Mouse (Mus musculus) CH12.LX (cell line): ENCODE results near the gene Zmynd8. TPM values are rescaled to one million over a fixed set of nuclear protein-coding genes. Genes with fewer than 3 reads are reported as not detected.

Experiments used
- DNase-seq: peaks from one replicate; pipeline ENCODE4 v3.0.0-alpha.2; 2013; ENCODE audit errors: extremely low read depth
- H3K27ac ChIP-seq: 2 replicates; pipeline ENCODE4 v1.5.1; 2012; ENCODE audit warnings: low read depth, mild to moderate bottlenecking, control low read depth, moderate library complexity; ENCODE audit not compliant: insufficient read depth
- H3K27me3 ChIP-seq: replicated peaks from 2 replicates; pipeline ENCODE3; 2012; ENCODE audit warnings: inconsistent platforms
- H3K36me3 ChIP-seq, 2 experiments: replicated peaks in 1 of 2; 2 replicates each; pipeline versions ENCODE3 to v1.6.1; 2012; ENCODE audit warnings: inconsistent platforms in 1 of 2, low read length in 1 of 2, mild to moderate bottlenecking in 1 of 2, mixed read lengths in 1 of 2, moderate library complexity in 1 of 2; ENCODE audit not compliant: control insufficient read depth in 1 of 2, insufficient read depth in 1 of 2
- H3K4me1 ChIP-seq, 2 experiments: 2 replicates each; pipeline ENCODE4 v1.6.1; 2012; ENCODE audit warnings: inconsistent platforms in 1 of 2, moderate library complexity in 1 of 2; ENCODE audit not compliant: insufficient read depth in 2 of 2, control insufficient read depth in 1 of 2
- H3K4me2 ChIP-seq: 2 replicates; pipeline ENCODE4 v1.6.1; 2012; ENCODE audit warnings: low read depth, mild to moderate bottlenecking, control low read depth; ENCODE audit not compliant: poor library complexity, insufficient read depth, severe bottlenecking
- H3K4me3 ChIP-seq, 3 experiments: fragments of 150-350 bp in 1 of 3; sonication (generic) in 1 of 3; replicated peaks in 1 of 3; 2 replicates each; pipeline versions ENCODE3 to v1.5.1; 2011 to 2012; ENCODE audit warnings: low read depth in 2 of 3, low read length in 2 of 3, mild to moderate bottlenecking in 2 of 3, moderate library complexity in 2 of 3, control low read depth in 1 of 3, improper control_type of control experiment in 1 of 3, inconsistent platforms in 1 of 3, mixed read lengths in 1 of 3; ENCODE audit not compliant: poor library complexity in 1 of 3
- H3K79me2 ChIP-seq: replicated peaks from 2 replicates; pipeline ENCODE4 v1.6.1; 2012; ENCODE audit warnings: mild to moderate bottlenecking, moderate library complexity; ENCODE audit not compliant: control insufficient read depth, poor library complexity, insufficient read depth, severe bottlenecking; ENCODE audit errors: extremely low read depth
- H3K9ac ChIP-seq: 2 replicates; pipeline ENCODE4 v1.6.1; 2012; ENCODE audit warnings: low read depth, mild to moderate bottlenecking, control low read depth, moderate library complexity; ENCODE audit not compliant: insufficient read depth
- H3K9me3 ChIP-seq: replicated peaks from 2 replicates; pipeline ENCODE3; 2012; ENCODE audit warnings: low read length, inconsistent platforms, mixed read lengths
- CHD2 ChIP-seq: IDR thresholded peaks from 2 replicates; pipeline ENCODE4 v1.6.1; 2011; ENCODE audit warnings: low read length, improper control_type of control experiment
- CTCF ChIP-seq, 2 experiments: IDR thresholded peaks in 1 of 2; conservative IDR thresholded peaks in 1 of 2; 2 replicates each; pipeline ENCODE4 v1.5.1; 2011 to 2012; ENCODE audit warnings: low read depth in 2 of 2, low read length in 2 of 2, improper control_type of control experiment in 1 of 2, inconsistent platforms in 1 of 2, mild to moderate bottlenecking in 1 of 2, moderate library complexity in 1 of 2
- E2F4 ChIP-seq: IDR thresholded peaks from 2 replicates; pipeline ENCODE4 v1.6.1; 2011; ENCODE audit warnings: low read depth, low read length, improper control_type of control experiment; ENCODE audit not compliant: insufficient replicate concordance
- ELF1 ChIP-seq: IDR thresholded peaks from 2 replicates; pipeline ENCODE4 v1.6.1; 2014; ENCODE audit warnings: low read depth, mild to moderate bottlenecking, inconsistent platforms, low read length, improper control_type of control experiment
- EP300 ChIP-seq: IDR thresholded peaks from 2 replicates; pipeline ENCODE4 v1.6.1; 2011; ENCODE audit warnings: low read length, improper control_type of control experiment
- ETS1 ChIP-seq: conservative IDR thresholded peaks from 2 replicates; pipeline ENCODE4 v1.6.1; 2012; ENCODE audit warnings: low read depth, mild to moderate bottlenecking, inconsistent platforms, low read length, improper control_type of control experiment, moderate library complexity
- GABPA ChIP-seq: IDR thresholded peaks from 2 replicates; pipeline ENCODE4 v1.6.1; 2012; ENCODE audit warnings: low read depth, low read length, improper control_type of control experiment, inconsistent platforms; ENCODE audit not compliant: insufficient replicate concordance
- HCFC1 ChIP-seq: IDR thresholded peaks from 2 replicates; pipeline ENCODE4 v1.6.1; 2012; ENCODE audit warnings: low read depth, mild to moderate bottlenecking, inconsistent platforms, low read length, improper control_type of control experiment
- JUN ChIP-seq: IDR thresholded peaks from 2 replicates; pipeline ENCODE4 v1.6.1; 2011; ENCODE audit warnings: low read depth, mild to moderate bottlenecking, low read length, improper control_type of control experiment, moderate library complexity; ENCODE audit not compliant: insufficient read depth
- JUND ChIP-seq: conservative IDR thresholded peaks from 2 replicates; pipeline ENCODE4 v1.6.1; 2011; ENCODE audit warnings: low read depth, low read length, improper control_type of control experiment
- KAT2A ChIP-seq: IDR thresholded peaks from 2 replicates; pipeline ENCODE4 v1.6.1; 2012; ENCODE audit warnings: low read length, improper control_type of control experiment, inconsistent platforms; ENCODE audit not compliant: insufficient replicate concordance
- MAFK ChIP-seq: IDR thresholded peaks from 2 replicates; pipeline ENCODE4 v1.6.1; 2011; ENCODE audit warnings: low read length, improper control_type of control experiment; ENCODE audit not compliant: insufficient replicate concordance
- MAX ChIP-seq: IDR thresholded peaks from 2 replicates; pipeline ENCODE4 v1.6.1; 2011; ENCODE audit warnings: low read length, improper control_type of control experiment
- MAZ ChIP-seq: IDR thresholded peaks from 2 replicates; pipeline ENCODE4 v1.6.1; 2012; ENCODE audit warnings: low read depth, mild to moderate bottlenecking, inconsistent platforms, low read length, improper control_type of control experiment, moderate library complexity
- MXI1 ChIP-seq: IDR thresholded peaks from 2 replicates; pipeline ENCODE4 v1.6.1; 2011; ENCODE audit warnings: mild to moderate bottlenecking, low read depth, low read length, improper control_type of control experiment
- MYC ChIP-seq: IDR thresholded peaks from 2 replicates; pipeline ENCODE4 v1.6.1; 2011; ENCODE audit warnings: low read depth, mild to moderate bottlenecking, improper control_type of control experiment, low read length
- PAX5 ChIP-seq: IDR thresholded peaks from 2 replicates; pipeline ENCODE4 v1.6.1; 2012; ENCODE audit warnings: low read length, inconsistent platforms, mixed read lengths
- POLR2A ChIP-seq: IDR thresholded peaks from 2 replicates; pipeline ENCODE4 v1.6.1; 2011; ENCODE audit warnings: low read depth, mild to moderate bottlenecking, improper control_type of control experiment, low read length
- POLR2AphosphoS2 ChIP-seq: IDR thresholded peaks from 2 replicates; pipeline ENCODE4 v1.6.1; 2011; ENCODE audit warnings: low read depth, low read length, improper control_type of control experiment
- RAD21 ChIP-seq: IDR thresholded peaks from 2 replicates; pipeline ENCODE4 v1.6.1; 2011; ENCODE audit warnings: low read depth, mild to moderate bottlenecking, low read length, improper control_type of control experiment, moderate library complexity
- RCOR1 ChIP-seq: conservative IDR thresholded peaks from 2 replicates; pipeline ENCODE4 v1.6.1; 2012; ENCODE audit warnings: low read depth, mild to moderate bottlenecking, inconsistent platforms, low read length, improper control_type of control experiment
- SIN3A ChIP-seq: IDR thresholded peaks from 2 replicates; pipeline ENCODE4 v1.6.1; 2012; ENCODE audit warnings: low read length, improper control_type of control experiment, inconsistent platforms
- SMC3 ChIP-seq: IDR thresholded peaks from 2 replicates; pipeline ENCODE4 v1.6.1; 2011; ENCODE audit warnings: low read depth, low read length, improper control_type of control experiment
- TBP ChIP-seq: conservative IDR thresholded peaks from 2 replicates; pipeline ENCODE4 v1.6.1; 2011; ENCODE audit warnings: low read depth, low read length, improper control_type of control experiment
- TCF12 ChIP-seq: IDR thresholded peaks from 2 replicates; pipeline ENCODE4 v1.6.1; 2014; ENCODE audit warnings: low read depth, mild to moderate bottlenecking, inconsistent platforms, low read length, improper control_type of control experiment
- UBTF ChIP-seq: IDR thresholded peaks from 2 replicates; pipeline ENCODE4 v1.6.1; 2012; ENCODE audit warnings: low read depth, mild to moderate bottlenecking, inconsistent platforms, low read length, improper control_type of control experiment, moderate library complexity
- USF1 ChIP-seq: IDR thresholded peaks from 2 replicates; pipeline ENCODE4 v1.6.1; 2014; ENCODE audit warnings: low read depth, mild to moderate bottlenecking, inconsistent platforms, low read length, improper control_type of control experiment
- USF2 ChIP-seq: conservative IDR thresholded peaks from 2 replicates; pipeline ENCODE4 v1.6.1; 2011; ENCODE audit warnings: low read depth, low read length, improper control_type of control experiment
- ZMIZ1 ChIP-seq: IDR thresholded peaks from 2 replicates; pipeline ENCODE4 v1.6.1; 2012; ENCODE audit warnings: low read depth, mild to moderate bottlenecking, inconsistent platforms, low read length, improper control_type of control experiment
- dilution Hi-C: fragments of 300-500 bp; cut with MboI; formaldehyde crosslinking; loops from 2 replicates; pipeline ENCODE4 v1.14.3; 2020; ENCODE audit warnings: low sequenced_read_pairs; ENCODE audit not compliant: extremely low pct_unique_long_range_greater_than_20kb, extremely low pct_ligation_motif_present
- in situ Hi-C: fragments of 300-500 bp; cut with MboI; formaldehyde crosslinking; loops from 3 replicates; pipeline ENCODE4 v1.14.3; 2019; ENCODE audit warnings: low sequenced_read_pairs, low pct_ligation_motif_present, low pct_unique_long_range_greater_than_20kb, mixed read lengths
- polyA plus RNA-seq: library from polyadenylated mRNA; unstranded; fragments of >175 nt; gene quantifications from 2 replicates; pipeline ENCODE4 v1.2.1, GENCODE M21; 2012; ENCODE audit warnings: low read depth; ENCODE audit not compliant: insufficient read length
- total RNA-seq, 2 experiments: library from RNA; depleted of rRNA; stranded (reverse); fragments of 300-350 nt in 1 of 2; fragments of >200 nt in 1 of 2; gene quantifications; 2 replicates each; pipeline ENCODE4 v1.2.3; 2012 to 2014

Gene Zmynd8
- total and polyA plus RNA-seq, 3 experiments, result 33.6 to 84.5 (median 35.1) TPM

DNA sequence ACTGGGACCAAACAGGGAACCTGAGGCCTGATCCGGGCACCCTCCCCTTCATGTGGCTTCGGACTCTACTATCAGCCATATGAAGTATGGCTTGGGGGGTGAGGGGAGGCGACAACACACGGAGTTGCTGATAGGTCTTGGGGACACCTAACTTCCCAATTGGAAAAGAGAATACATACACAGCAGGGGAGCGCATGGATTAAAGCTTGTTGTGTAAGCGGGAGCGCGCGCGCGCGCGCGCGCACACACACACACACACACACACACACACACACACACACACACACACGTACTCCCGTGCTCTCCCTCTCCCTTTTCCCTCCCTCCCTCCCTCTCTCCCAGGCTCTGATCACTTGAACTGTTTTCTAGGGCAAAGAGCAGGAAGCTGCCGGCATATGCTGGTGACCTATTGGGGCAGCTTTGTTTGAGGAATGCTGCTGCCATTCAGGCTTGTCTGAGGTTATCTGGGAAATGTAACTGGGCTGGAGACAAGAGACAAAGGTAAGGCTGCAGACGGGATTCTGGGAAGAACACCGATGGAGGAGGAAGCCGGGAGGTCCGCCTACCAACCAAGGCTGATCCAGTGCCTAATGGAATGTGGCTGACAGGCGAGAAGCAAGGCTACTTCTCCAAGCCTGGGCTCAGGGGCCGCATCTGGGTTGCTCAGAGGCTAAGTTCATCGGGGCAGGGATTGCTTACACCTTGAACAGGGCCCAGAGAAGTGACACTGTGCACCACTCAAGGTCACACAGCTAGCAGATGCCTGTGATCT lies 11.8 kb downstream of the Zmynd8 start:
- dilution Hi-C loops (no loop called here), in situ Hi-C loops (no loop called here)
- H3K27ac ChIP-seq, result peak overlapping the region; percentile 85
- no peak overlapping the region for H3K4me2 ChIP-seq
- H3K4me1 ChIP-seq, result peaks cover 33 to 52% of the 10 kb centered on the region in 2 experiments
- peaks cover 21% of the 10 kb centered on the region for H3K79me2 ChIP-seq
- TF ChIP-seq CHD2 (no peak), MAX (no peak), MAZ (no peak), UBTF (no peak), POLR2A (no peak), MYC (no peak), ZMIZ1 (no peak), POLR2AphosphoS2 (no peak), HCFC1 (no peak), ETS1 (no peak), GABPA (no peak), MXI1 (no peak), PAX5 (no peak), MAFK (no peak), ELF1 (no peak), USF1 (no peak), JUN (no peak), USF2 (no peak), SIN3A (no peak), E2F4 (no peak)
- no peaks in the 10 kb centered on the region for H3K27me3 ChIP-seq
- H3K36me3 ChIP-seq, result peaks cover 0 to 7% of the 10 kb centered on the region in 2 experiments
- DNase-seq, result no peak
- H3K4me3 ChIP-seq, result no peak overlapping the region
- H3K9ac ChIP-seq, result peak overlapping the region; percentile 98
- H3K9me3 ChIP-seq, result no peaks in the 10 kb centered on the region

DNA sequence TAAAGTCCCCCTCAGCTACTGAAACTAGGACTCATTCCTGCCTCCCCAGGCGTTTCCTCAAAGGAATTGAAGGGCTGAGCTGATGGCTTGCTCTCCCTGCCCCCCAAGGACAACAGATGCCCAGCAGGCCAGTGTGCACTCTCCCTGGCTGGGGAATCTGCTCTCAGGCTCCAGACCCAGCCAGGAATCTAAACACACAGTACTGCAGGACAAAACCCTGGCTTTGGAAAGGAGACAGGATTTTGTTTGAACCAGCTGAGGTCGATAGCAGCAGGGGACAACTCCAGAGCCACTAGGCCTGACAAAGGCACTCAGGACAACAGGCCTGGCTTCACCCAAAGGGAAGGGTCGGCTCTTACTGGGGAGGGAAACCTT lies 12.3 kb downstream of the Zmynd8 start:
- TF ChIP-seq PAX5 (no peak), ELF1 (no peak), USF1 (no peak), RAD21 (no peak), GABPA (no peak), JUND (no peak), RCOR1 (no peak), USF2 (no peak), SIN3A (no peak), TCF12 (no peak), CTCF (conservative IDR thresholded peaks at IDR 0.05 in 1 of 2, IDR thresholded peaks at IDR 0.05 in 1 of 2; ENCODE audit: low read depth in 2 of 2, low read length in 2 of 2) (no peak), EP300 (no peak), KAT2A (no peak), TBP (no peak), E2F4 (no peak), POLR2A (no peak), SMC3 (no peak), UBTF (no peak), MAFK (no peak), POLR2AphosphoS2 (no peak)
- no peaks in the 10 kb centered on the region for H3K27me3 ChIP-seq
- peak overlapping the region; percentile 98 for H3K9ac ChIP-seq
- H3K27ac ChIP-seq, result peak overlapping the region; percentile 67
- H3K4me2 ChIP-seq, result no peak overlapping the region
- peaks cover 33 to 57% of the 10 kb centered on the region in 2 experiments for H3K4me1 ChIP-seq
- no peak overlapping the region for H3K4me3 ChIP-seq
- in situ Hi-C loops (no loop called here), dilution Hi-C loops (no loop called here)
- DNase-seq, result no peak
- no peaks in the 10 kb centered on the region for H3K9me3 ChIP-seq
- peaks cover 0 to 11% of the 10 kb centered on the region in 2 experiments for H3K36me3 ChIP-seq
- peaks cover 26% of the 10 kb centered on the region for H3K79me2 ChIP-seq
